Mouse (Mus musculus) hindbrain, postnatal 0 days (tissue): ENCODE data around the gene Tmem178. TPM values are rescaled to one million over a fixed set of nuclear protein-coding genes. Genes with fewer than 3 reads are reported as not detected.

Experiments
- ATAC-seq: fragments of 200-750 bp; cut with Nextera tagmentation; 2 replicates; pipeline ENCODE4 v1.8.0; 2017; ENCODE audit warnings: mild to moderate bottlenecking, moderate TSS enrichment, moderate library complexity
- DNase-seq: peaks from one replicate; pipeline ENCODE4 v3.0.0-alpha.2; 2015; ENCODE audit warnings: low spot score
- H3K27ac ChIP-seq: fragments of 300-500 bp; sonication (generic); 2 replicates; pipeline ENCODE4 v1.5.1; 2014; ENCODE audit warnings: mild to moderate bottlenecking
- H3K27me3 ChIP-seq: fragments of 300-500 bp; sonication (generic); 2 replicates; pipeline ENCODE4 v1.6.1; 2014; ENCODE audit warnings: low read length, mixed read lengths; ENCODE audit not compliant: insufficient read depth
- H3K36me3 ChIP-seq: fragments of 300-500 bp; sonication (generic); 2 replicates; pipeline ENCODE4 v1.6.1; 2014; ENCODE audit warnings: low read length, mixed read lengths; ENCODE audit not compliant: insufficient read depth
- H3K4me1 ChIP-seq: fragments of 300-500 bp; sonication (generic); 2 replicates; pipeline ENCODE4 v1.6.1; 2014; ENCODE audit warnings: antibody characterized with exemption, low read length, mixed read lengths; ENCODE audit not compliant: insufficient read depth
- H3K4me2 ChIP-seq: fragments of 300-500 bp; sonication (generic); 2 replicates; pipeline ENCODE4 v1.6.1; 2014; ENCODE audit warnings: low read depth, mild to moderate bottlenecking, low read length, moderate library complexity, mixed read lengths
- H3K4me3 ChIP-seq: fragments of 300-500 bp; sonication (generic); 2 replicates; pipeline ENCODE4 v1.5.1; 2014; ENCODE audit warnings: low read length
- H3K9ac ChIP-seq: fragments of 300-500 bp; sonication (generic); replicated peaks from 2 replicates; pipeline ENCODE4 v1.6.1; 2014; ENCODE audit warnings: mild to moderate bottlenecking, low read length, moderate library complexity, mixed read lengths
- H3K9me3 ChIP-seq: fragments of 300-500 bp; sonication (generic); 2 replicates; pipeline ENCODE4 v1.6.1; 2016; ENCODE audit warnings: low read length, mixed read lengths
- CTCF ChIP-seq: IDR thresholded peaks from 2 replicates; pipeline ENCODE4 v1.5.1; 2016; ENCODE audit warnings: antibody characterized with exemption, control low read depth, low read depth
- WGBS: fragments of 180-500 bp; shearing (Covaris S2); extraction: QIAGEN DNeasy Blood & Tissue Kit; methylation state at CpG from one replicate; pipeline ENCODE4 v1.1.7; 2014; 5-methylcytosine and 5-hydroxymethylcytosine counted together
- polyA plus RNA-seq: library from polyadenylated mRNA; unstranded; fragments of >200 nt; fragmentation: Nextera tagmentation; extraction: Ambion mirVana; gene quantifications from 2 replicates; pipeline ENCODE4 v1.2.1, GENCODE M21; 2015
- total RNA-seq: library from RNA; depleted of rRNA; stranded (reverse); fragments of >200 nt; gene quantifications from 2 replicates; pipeline ENCODE4 v1.2.3, GENCODE M21; 2014; rRNA removed

Tmem178 gene
- total and polyA plus RNA-seq, 2 experiments from 2014 or later = 36.9 to 49.9 TPM

DNA sequence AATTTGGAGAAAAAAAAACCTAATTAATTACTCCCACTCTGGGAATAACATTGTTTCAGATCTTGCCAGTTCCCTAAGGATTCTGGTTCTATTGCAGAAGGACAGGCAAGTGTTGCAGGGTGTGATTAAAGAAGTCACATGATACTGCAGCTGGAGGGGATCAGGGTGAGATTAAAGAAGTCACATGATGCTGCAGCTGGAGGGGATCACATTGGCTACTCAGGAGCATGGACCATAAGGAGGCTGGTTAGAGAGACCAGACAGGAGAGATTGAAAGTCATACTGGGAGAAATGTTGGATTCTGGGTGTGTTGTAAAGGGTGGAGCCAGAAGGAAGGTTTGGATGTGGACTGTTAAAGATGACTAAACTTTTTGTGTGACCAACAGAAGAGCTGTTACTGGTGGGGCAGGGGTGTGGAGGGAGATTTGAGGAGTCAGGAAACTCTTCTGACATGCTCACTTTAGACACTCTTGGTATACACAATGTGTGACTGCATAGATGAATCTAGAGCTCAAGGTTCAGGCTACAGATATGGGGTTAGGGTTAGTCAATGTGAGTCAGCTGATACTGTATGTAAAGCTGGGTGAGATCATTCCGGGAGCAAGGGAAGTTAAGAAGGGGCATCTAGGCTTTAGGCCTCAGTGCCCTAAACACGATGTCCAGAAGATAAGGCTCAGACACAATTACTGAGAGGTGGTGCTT lies 94.4 kb downstream of the Tmem178 start:
- DNase-seq (no peak), ATAC-seq (no peak)
- Histone ChIP-seq H3K27ac (no peak overlapping the region), H3K4me3 (no peak overlapping the region), H3K27me3 (no peaks in the 10 kb centered on the region), H3K36me3 (peaks cover 32% of the 10 kb centered on the region; the same call in 1 of the 2 replicates), H3K4me2 (no peak overlapping the region), H3K9ac (no peak overlapping the region), H3K9me3 (no peaks in the 10 kb centered on the region), H3K4me1 (no peaks in the 10 kb centered on the region)
- WGBS = 94% methylated on average over 2 of the region's 2 CpGs
- no peak for TF ChIP-seq CTCF

DNA sequence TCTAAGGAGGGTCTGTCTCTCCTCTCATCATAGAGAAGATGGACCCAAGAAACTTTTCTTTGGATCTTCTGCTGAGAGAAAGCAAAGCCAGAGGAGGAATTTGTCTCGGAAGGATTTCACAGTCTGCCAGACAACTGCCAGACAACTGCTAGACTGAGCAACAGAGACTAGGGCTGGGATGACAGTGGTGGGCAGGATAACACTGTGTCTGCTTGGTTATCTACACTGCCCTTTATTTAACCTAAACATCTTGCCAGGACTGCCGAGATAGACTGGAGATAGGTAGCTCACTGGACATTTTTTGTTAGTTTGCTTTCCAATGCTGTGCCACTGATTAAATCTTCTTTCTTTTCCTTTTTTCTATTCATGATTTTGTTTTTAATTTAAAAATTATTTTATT lies 97.2 kb downstream of the Tmem178 start:
- ATAC-seq (no peak), DNase-seq (no peak)
- Histone ChIP-seq H3K36me3 (peaks cover 21% of the 10 kb centered on the region; the same call in 1 of the 2 replicates), H3K9ac (no peak overlapping the region), H3K27ac (no peak overlapping the region), H3K27me3 (no peaks in the 10 kb centered on the region), H3K9me3 (no peaks in the 10 kb centered on the region), H3K4me2 (no peak overlapping the region), H3K4me1 (no peaks in the 10 kb centered on the region), H3K4me3 (no peak overlapping the region)
- WGBS = 85% methylated on average over 2 of the region's 2 CpGs
- no peak for TF ChIP-seq CTCF

DNA sequence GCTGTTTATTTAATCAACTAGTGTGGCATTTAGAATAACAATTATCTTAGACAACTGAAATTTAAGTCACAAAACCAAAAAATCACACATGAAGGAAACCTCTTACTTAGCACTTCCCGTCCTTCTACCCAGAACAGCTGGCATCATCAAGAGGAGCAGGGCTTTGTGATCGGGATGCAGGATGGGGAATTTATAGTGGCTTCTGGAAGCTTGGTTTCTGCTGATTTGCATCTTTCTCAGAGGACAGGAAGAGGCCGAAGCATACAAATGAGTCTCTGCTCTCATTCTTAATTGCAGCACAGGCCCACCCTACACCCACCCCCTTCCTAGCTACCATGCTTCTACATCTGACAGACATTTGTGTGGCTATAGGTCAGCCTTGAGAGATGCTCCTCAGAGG lies 99.9 kb downstream of the Tmem178 start:
- Histone ChIP-seq H3K27ac (no peak overlapping the region), H3K4me3 (no peak overlapping the region), H3K4me2 (no peak overlapping the region), H3K4me1 (no peaks in the 10 kb centered on the region), H3K9ac (no peak overlapping the region), H3K36me3 (peaks cover 17% of the 10 kb centered on the region; the same call in 1 of the 2 replicates), H3K27me3 (no peaks in the 10 kb centered on the region), H3K9me3 (no peaks in the 10 kb centered on the region)
- ATAC-seq = no peak
- WGBS = 56% methylated on average over 3 of the region's 3 CpGs
- no peak for DNase-seq
- no peak for TF ChIP-seq CTCF

DNA sequence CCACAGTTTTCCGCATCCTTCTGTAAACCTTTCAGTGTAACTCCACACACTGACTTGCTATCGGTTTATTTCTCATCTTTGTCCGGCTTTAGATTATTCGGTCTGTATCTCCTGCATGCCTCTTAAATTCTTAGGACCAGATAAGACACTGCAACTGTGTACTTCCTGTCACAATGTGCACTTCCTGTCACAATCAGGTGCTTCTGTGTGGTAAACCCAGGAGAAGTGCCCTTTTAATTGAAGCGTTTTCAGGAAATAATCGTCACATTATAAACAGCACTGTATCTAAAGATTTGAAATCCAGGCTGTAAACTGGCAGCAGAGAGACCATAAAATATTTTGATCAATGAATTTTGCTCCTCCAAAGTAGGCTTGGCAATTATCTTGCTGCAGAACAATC lies 100.7 kb downstream of the Tmem178 start:
- Histone ChIP-seq H3K9me3 (no peaks in the 10 kb centered on the region), H3K4me1 (no peaks in the 10 kb centered on the region), H3K4me2 (no peak overlapping the region), H3K9ac (no peak overlapping the region), H3K4me3 (no peak overlapping the region), H3K36me3 (peaks cover 11% of the 10 kb centered on the region; the same call in 1 of the 2 replicates), H3K27ac (no peak overlapping the region), H3K27me3 (no peaks in the 10 kb centered on the region)
- ATAC-seq (no peak), DNase-seq (no peak)
- WGBS = 93% methylated on average over 6 of the region's 6 CpGs
- TF ChIP-seq CTCF = no peak

DNA sequence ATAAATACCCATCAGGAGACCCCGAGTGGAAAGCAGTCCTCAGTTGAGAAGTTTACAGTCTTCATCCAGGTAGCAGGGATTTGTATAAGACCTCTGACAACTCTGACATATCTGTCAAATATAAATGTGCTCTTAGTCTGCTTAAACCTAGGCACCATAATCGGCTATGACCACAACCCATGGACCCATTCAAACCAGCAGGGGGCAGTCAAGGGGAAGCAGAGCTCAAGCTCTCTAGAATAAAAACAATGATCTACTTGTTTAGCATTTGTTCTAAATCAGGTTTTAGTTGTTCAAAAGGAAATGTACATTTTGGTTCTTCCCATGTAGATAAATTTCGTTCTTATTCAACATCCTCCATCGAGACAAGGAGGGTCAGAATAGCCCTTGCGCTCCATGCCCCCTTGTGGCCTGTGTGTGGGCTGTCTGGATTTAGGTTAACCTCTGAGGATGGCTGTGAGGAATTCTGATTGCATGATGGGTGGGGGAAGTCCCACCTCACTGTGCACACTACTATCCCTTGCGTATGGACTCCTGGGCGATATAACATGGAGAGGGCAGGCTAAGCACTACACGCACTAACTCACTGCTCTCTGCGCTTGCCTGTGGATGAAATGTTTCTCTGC lies 101.2 kb downstream of the Tmem178 start:
- no peak overlapping the region for H3K9ac ChIP-seq
- H3K9me3 ChIP-seq = no peaks in the 10 kb centered on the region
- H3K4me1 ChIP-seq = no peaks in the 10 kb centered on the region
- 91% methylated on average over 9 of the region's 9 CpGs for WGBS
- no peak overlapping the region for H3K27ac ChIP-seq
- no peak overlapping the region for H3K4me2 ChIP-seq
- no peak overlapping the region for H3K4me3 ChIP-seq
- peak; percentile 50 for TF ChIP-seq CTCF
- no peaks in the 10 kb centered on the region for H3K27me3 ChIP-seq
- ATAC-seq (no peak), DNase-seq (no peak)
- peaks cover 11% of the 10 kb centered on the region; the same call in 1 of the 2 replicates for H3K36me3 ChIP-seq

DNA sequence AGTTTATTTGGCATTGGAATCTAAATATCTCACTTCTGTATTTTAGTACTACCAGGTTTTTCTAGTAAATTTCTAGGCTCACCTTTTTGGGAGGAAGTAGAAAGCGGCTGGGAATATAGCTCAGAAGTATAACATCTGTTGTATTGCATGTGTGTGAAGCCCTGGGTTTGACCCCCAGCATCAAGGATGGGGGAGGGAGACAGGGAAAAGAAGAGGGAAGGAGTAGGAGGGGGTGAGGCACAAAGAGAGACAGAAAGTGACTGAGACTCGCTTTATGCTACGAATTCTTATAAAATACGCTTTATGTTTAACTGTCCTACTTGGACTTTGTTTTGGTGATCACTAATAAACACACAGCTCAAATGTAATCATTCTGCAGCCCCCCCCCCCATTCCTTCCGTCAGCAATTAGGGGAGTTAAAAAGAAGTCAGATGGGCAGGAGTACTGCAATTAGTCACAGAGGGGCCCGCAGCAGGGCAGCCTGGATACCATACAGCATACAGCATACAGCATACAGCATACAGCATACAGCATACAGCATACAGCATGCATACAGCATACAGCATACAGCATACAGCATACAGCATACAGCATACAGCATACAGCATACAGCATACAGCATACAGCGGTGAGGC lies 103.6 kb downstream of the Tmem178 start:
- no peaks in the 10 kb centered on the region for H3K27me3 ChIP-seq
- no peak overlapping the region for H3K4me3 ChIP-seq
- peaks cover 1% of the 10 kb centered on the region; the same call in 1 of the 2 replicates for H3K36me3 ChIP-seq
- no peak for TF ChIP-seq CTCF
- no peak overlapping the region for H3K4me2 ChIP-seq
- no peaks in the 10 kb centered on the region for H3K4me1 ChIP-seq
- ATAC-seq (no peak), DNase-seq (no peak)
- 74% methylated on average over 7 of the region's 7 CpGs for WGBS
- no peaks in the 10 kb centered on the region for H3K9me3 ChIP-seq
- H3K27ac ChIP-seq = no peak overlapping the region
- H3K9ac ChIP-seq = no peak overlapping the region

Other genes with a start within 250 kb of the Tmem178 start
- 46.5 and 51.0 TPM in 2 replicates for gene Map4k3, start 216.1 kb upstream of the Tmem178 start, total RNA-seq
- 17.7 and 18.1 TPM in 2 replicates for gene Map4k3, start 216.1 kb upstream of the Tmem178 start, polyA plus RNA-seq
- gene Thumpd2, start 120.5 kb downstream of the Tmem178 start, total RNA-seq = 1.8 and 6.6 TPM in 2 replicates
- 6.0 and 7.9 TPM in 2 replicates for gene Thumpd2, start 120.5 kb downstream of the Tmem178 start, polyA plus RNA-seq